Mouse (Mus musculus) G1E-ER4 (cell line): ENCODE data around the gene Tmem52. TPM values are rescaled to one million over a fixed set of nuclear protein-coding genes. Genes with fewer than 3 reads are reported as not detected.

Experiments
- GATA1 ChIP-seq: IDR thresholded peaks from one replicate; pipeline ENCODE4 v1.8.0; 2012; ENCODE audit warnings: low read length, inconsistent platforms
- polyA plus RNA-seq: library from polyadenylated mRNA; stranded (reverse); fragments of >175 nt; gene quantifications from 2 replicates; pipeline ENCODE4 v1.2.3, GENCODE M21; 2012

Gene Tmem52
- polyA plus RNA-seq, 1 experiment, result not detected

DNA sequence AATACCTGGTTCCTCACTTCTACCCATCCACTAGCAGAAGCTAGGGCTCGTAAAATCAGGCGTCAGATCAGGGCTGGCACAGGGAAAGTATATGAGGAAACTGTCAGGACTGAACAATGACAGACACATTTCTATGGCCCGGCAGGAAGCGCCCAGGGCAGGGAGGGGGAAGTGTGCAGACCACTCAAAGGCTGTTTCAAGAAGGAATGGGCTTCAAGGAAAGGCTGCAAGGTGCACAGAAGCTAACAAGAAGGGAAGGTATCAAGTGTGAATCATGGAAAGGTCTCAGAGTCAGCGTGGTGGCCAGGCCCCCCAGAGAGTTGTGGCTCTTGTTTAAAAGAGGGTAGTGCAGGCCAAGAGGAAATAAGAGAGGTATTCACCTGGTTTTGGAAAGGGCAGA, 21.5 kb downstream of the Tmem52 start:
- no peak for TF ChIP-seq GATA1

DNA sequence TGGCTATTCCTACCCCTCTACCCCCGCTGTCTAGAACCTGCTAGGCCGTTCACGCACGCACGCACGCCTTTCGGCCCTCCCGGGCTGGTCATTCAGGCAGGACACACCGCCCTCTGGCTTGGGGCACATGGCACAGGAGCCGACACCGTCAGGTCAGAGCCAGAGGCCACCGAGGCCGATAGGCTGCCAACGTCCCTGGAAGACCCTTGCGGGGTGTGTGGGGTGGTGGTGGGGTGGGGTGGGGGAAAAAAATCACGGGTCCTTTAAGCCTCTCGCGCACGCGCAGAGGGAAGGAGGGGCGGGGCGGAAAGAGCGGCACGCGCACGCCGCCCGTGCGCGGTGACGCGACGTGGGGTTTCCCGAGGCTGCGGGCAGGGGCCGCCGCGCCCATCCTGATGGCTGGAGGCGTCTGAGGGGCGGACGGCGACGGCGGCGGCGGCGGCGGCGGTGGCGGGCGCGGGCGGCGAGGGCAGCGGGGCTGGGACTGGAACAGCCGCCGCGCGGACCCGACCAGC, 22.1 kb downstream of the Tmem52 start, which contains the start of gene Gnb1:
Gene Gnb1 (plus strand): TSS at position 372 of the 515 bp plus-strand sequence.
- TF ChIP-seq GATA1, result no peak

DNA sequence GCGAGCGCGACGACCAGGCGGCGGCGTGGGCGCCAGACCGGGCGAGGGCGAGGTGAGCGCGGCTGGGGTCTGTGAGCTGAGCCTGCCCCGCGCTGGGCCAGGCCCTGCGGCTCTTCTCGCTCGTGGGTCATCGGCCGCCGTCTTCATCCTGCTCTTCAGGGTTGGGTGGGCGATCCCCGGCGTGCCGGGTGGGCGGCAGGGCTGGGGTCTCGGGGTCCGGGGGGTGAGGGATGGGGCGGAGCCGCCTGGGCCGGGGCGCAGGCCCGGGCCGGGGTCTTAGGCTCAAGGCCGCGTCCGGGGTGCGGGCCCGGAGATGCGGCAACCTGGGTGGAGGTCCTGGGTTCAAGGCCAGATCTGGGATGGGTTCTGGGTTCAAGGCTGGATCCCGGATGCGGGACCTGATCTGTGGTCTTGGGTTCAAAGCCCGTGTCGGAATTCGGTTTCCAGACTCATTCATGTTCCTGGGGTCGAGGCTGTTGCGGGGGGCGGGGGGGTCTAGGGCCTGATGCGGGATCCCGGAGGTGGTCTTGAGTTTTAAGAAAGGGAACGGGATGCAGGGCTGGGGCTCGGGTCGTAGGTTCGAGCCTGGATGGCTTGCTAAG, 22.7 kb downstream of the Tmem52 start:
- no peak for TF ChIP-seq GATA1

DNA sequence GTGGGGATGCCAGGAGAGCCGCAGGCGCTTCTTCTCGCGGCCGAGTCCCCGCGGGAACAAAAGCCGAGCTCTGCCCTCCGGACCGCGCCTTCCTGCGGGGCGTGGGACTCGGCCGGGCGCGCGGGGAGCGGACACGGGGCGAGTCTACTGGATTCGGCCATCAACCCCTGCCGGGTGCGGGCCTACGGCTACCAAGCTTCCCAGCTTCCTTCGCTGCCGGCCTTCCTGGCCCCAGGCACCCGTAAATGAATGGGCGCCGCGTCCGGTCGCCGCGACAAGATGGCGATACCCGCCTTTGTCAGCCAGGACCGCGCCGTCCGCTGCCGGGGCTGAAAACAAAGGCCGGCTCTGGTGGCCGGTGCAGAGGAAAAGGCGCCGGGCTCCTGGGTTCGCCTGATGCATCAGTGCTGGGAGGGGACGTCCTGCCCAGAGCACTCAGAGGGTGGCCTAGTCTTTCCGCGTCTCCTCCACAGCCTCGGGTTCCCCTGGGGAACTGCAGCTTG, 23.3 kb downstream of the Tmem52 start:
- TF ChIP-seq GATA1, result no peak

DNA sequence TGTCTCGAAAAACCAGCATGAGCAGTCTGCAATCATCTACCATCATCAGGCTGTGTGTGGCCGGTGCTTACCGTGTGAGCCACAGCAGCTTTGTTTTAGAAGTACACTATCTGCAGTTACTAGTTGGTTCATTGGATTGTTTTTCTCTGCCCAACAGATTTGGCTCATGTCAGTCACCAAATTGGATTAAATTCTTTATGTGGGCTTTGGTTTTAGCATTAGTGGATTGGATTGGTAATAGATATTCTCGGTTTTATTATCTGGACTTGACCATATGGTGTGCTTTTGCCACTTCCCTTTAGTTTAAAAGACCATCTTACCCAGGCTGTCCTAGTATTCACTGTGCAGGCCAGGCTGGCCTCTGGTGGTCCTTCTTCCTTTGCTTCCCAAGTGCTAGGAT, 26.0 kb downstream of the Tmem52 start:
- TF ChIP-seq GATA1, result no peak

DNA sequence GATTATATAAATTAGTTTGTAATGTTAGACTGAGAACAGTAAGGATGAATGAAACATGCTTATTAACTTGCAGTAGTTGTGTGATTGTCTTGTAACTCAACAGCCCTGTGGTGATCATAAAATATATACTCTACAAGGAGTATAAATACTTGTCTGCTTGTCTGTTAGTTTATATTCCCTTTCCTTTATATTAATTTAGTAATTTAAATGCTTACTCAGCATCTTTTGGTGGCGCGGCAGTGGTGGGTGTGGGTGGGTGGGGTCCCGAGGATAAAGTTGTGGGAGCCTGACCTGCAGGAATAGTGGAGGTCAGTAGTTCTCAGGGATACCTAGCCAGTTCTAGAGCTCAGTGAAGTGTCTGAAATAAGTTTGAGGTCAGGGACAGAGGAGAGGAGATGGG, 29.0 kb downstream of the Tmem52 start:
- TF ChIP-seq GATA1, result no peak

DNA sequence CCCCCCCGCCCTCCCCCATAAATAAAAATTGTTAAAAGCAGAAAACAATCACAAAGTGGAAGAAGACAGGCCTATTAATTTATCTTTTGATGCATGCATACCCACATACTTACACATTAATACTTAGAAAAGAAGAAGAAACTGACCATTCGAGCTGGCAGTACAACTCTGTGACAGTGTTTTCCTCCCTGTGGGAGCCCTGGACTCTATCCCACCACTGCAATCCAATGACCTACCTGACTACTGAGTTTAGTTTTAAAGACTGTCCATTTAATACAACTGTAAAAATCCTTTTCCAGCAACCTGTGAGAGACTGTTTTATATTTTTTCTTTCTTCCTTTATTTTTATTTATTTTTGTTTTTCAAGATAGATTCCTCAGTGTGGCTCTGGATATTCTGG, 32.2 kb downstream of the Tmem52 start:
- TF ChIP-seq GATA1, result no peak

DNA sequence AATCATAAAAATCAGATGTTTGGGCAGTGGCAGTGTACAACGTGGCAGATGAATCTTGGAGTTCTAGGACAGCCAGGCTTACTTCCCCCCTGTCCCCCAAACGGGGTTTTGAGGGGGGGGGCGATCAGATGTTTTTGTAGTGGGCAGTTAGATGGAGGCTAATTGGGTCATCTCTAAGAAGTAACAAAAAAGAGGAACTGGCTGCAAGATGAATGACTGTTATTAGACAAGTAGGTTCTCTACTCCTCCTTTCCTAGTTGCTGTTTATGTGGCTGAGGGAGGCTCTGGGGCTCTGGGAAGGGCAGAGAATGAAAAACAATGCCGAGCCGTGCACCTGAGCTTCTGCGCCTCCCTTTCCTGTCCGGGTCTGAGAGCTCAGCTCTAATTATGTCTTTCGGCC, 36.2 kb downstream of the Tmem52 start:
- TF ChIP-seq GATA1, result no peak

DNA sequence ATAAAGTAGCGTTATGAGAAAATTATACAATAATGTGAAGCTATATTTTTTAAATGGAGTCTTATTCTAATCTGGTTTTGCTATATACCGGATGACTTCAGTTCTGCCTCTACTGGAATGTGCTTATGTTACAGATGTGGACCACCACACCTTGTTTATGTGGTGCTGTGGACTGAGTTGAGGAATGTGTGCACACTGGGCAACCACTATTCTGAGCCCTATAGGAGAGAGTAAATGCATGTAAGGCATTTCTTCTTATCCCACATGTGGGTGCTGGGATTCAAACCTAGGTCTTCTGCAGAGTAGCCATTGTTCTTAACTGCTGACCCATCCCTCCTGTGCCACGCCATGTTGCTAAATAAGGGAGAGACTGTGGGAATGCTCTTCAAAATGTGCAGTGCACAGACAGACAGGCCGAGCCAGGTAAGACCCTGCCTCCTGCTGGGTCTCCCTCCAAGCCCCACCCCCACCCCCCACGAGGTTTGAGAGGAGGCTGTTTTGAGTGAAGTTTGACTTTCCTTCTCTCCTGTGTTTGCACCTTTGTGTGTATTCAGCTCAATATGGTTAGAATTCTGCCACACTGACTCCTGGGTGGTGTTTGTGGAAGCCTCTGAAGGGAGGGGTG, 36.9 kb downstream of the Tmem52 start:
- TF ChIP-seq GATA1, result no peak

DNA sequence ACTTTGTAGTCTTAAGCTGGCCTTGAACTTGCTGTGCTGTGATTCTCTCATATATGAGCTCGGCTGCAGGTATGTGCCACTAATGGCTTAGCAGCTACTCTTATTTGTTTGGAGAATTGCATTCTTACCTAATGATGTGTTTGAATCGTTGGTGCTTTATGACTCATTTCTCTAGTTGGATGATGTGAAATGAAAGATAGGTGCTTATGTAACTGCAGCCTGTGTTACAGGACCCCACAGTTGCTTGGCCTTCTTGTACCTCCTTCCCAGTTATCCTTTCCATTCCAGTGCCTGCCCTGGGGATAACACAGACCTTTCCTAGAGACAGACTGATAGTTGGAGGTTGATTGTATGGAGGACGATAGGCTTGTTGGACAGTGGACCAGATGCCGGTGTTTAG, 39.7 kb downstream of the Tmem52 start:
- TF ChIP-seq GATA1, result no peak

DNA sequence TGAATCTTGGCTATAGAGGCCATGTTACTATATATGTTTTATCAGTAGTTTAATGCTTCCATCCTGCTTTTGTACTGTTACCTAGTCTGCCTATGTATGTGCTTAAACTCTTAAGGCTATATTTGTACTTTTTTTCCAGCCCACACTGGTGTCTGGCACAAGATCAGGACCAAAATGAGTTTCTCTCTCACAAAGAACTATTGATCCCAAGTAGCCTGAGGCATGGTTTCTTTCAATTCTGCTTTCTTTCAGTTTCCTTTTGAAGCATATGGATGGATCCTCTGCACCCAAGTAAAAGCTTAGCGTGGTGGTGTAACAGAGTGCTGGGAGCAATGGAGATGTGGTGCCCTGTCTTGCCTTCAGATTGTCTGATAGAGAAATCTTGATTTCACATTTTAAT, 42.1 kb downstream of the Tmem52 start:
- no peak for TF ChIP-seq GATA1

DNA sequence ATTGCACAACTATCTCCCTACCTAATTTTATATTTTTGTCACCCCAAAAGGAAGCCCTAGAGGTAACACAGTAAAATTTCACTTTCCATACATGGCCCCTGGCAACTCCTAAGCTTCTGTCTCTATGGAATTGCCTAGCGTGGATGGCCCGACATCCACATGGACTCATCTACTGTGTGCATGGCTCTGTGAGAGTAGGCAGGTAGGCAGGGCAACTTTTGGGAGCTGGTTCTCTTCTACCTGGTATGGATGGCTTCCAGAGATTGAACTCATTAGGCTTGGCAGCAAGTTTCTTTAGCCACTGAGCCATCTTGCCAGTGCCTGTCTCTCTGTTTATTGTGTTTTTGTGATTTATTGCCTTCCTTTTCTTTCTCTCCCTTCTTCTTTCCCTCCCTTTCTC, 45.9 kb downstream of the Tmem52 start:
- no peak for TF ChIP-seq GATA1

DNA sequence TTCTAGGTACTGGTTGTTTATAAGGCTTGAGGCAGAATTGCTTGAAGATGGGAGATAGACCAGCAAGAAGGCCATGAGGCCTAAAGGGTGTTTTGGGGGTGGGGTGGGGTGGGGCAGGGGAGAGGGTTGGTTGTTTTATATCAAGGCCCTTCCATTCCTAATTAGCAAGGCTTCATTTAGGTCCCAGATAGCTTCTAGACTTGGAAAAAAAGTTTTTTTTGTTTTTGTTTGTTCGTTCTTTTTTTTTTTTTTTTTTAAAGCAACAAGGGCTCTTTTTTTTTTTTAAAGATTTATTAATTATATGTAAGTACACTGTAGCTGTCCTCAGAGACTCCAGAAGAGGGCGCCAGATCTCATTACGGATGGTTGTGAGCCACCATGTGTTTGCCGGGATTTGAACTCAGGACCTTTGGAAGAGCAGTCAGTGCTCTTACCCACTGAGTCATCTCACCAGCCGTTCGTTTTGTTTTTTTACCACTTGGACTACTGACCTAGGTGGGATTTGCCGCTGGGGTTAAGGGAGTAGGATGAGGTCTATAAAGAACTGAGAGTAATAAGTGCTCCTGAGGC, 49.1 kb downstream of the Tmem52 start:
- TF ChIP-seq GATA1, result no peak

Other genes with a start within 250 kb of the Tmem52 start
- 28.2 and 31.7 TPM in 2 replicates for gene Ski, start 246.5 kb upstream of the Tmem52 start, polyA plus RNA-seq
- gene Faap20, start 219.3 kb upstream of the Tmem52 start, polyA plus RNA-seq, result 34.7 and 37.0 TPM in 2 replicates
- not detected in 2 replicates for gene Prkcz, start 107.8 kb upstream of the Tmem52 start, polyA plus RNA-seq
- gene Gabrd, start 71.0 kb upstream of the Tmem52 start, polyA plus RNA-seq, result not detected in 2 replicates
- gene Cfap74, start 59.9 kb upstream of the Tmem52 start, polyA plus RNA-seq, result not detected in 2 replicates
- gene Gnb1, start 22.2 kb downstream of the Tmem52 start, polyA plus RNA-seq, result 30.2 and 42.8 TPM in 2 replicates
- 69.0 and 74.8 TPM in 2 replicates for gene Nadk, start 93.3 kb downstream of the Tmem52 start, polyA plus RNA-seq
- 2.6 TPM in 2 replicates for gene Slc35e2, start 132.3 kb downstream of the Tmem52 start, polyA plus RNA-seq
- 112 and 114 TPM in 2 replicates for gene Cdk11b, start 155.7 kb downstream of the Tmem52 start, polyA plus RNA-seq
- gene Gm10563, start 176.3 kb downstream of the Tmem52 start, polyA plus RNA-seq, result not detected in 2 replicates
- gene Mmp23, start 184.3 kb downstream of the Tmem52 start, polyA plus RNA-seq, result 0.08 and 0.09 TPM in 2 replicates
- gene Mib2, start 200.1 kb downstream of the Tmem52 start, polyA plus RNA-seq, result 32.9 and 34.2 TPM in 2 replicates
- gene Fndc10, start 225.2 kb downstream of the Tmem52 start, polyA plus RNA-seq, result not detected in 2 replicates
- gene Ssu72, start 235.7 kb downstream of the Tmem52 start, polyA plus RNA-seq, result 50.1 and 52.0 TPM in 2 replicates